Mouse (Mus musculus) intestine, postnatal 0 days (tissue): ENCODE data around the gene Sox3. TPM values are rescaled to one million over a fixed set of nuclear protein-coding genes. Genes with fewer than 3 reads are reported as not detected.
A peak's percentile ranks its signal among the peaks of the same experiment; 100 is the strongest.

Experiments used
- ATAC-seq: fragments of 200-750 bp; cut with Nextera tagmentation; 2 replicates; pipeline ENCODE4 v1.8.0; 2017; ENCODE audit warnings: mild to moderate bottlenecking, moderate TSS enrichment, moderate library complexity
- H3K27ac ChIP-seq: fragments of 300-500 bp; sonication (generic); 2 replicates; pipeline ENCODE4 v1.5.1; 2014; ENCODE audit warnings: mild to moderate bottlenecking, low read depth, low read length, moderate library complexity
- H3K27me3 ChIP-seq: fragments of 300-500 bp; sonication (generic); replicated peaks from 2 replicates; pipeline ENCODE4 v1.6.1; 2014; ENCODE audit warnings: low read length, mixed read lengths; ENCODE audit not compliant: control insufficient read depth, insufficient read depth
- H3K36me3 ChIP-seq: fragments of 300-500 bp; sonication (generic); 2 replicates; pipeline ENCODE4 v1.6.1; 2014; ENCODE audit warnings: mild to moderate bottlenecking, moderate library complexity; ENCODE audit not compliant: control insufficient read depth, insufficient read depth
- H3K4me1 ChIP-seq: fragments of 300-500 bp; sonication (generic); replicated peaks from 2 replicates; pipeline ENCODE4 v1.6.1; 2014; ENCODE audit warnings: antibody characterized with exemption, low read length, mixed read lengths; ENCODE audit not compliant: control insufficient read depth, insufficient read depth
- H3K4me2 ChIP-seq: fragments of 300-500 bp; sonication (generic); replicated peaks from 2 replicates; pipeline ENCODE4 v1.6.1; 2014; ENCODE audit warnings: low read depth, mild to moderate bottlenecking, moderate library complexity
- H3K4me3 ChIP-seq: fragments of 300-500 bp; sonication (generic); 2 replicates; pipeline ENCODE4 v1.5.1; 2014; ENCODE audit warnings: low read depth, low read length
- H3K9ac ChIP-seq: fragments of 300-500 bp; sonication (generic); 2 replicates; pipeline ENCODE4 v1.6.1; 2014; ENCODE audit warnings: mild to moderate bottlenecking, low read depth, low read length
- H3K9me3 ChIP-seq: fragments of 300-500 bp; sonication (generic); 2 replicates; pipeline ENCODE4 v1.6.1; 2016; ENCODE audit warnings: mixed run types; ENCODE audit not compliant: control insufficient read depth
- CTCF ChIP-seq: sonication (generic); IDR thresholded peaks from 2 replicates; pipeline ENCODE4 v1.5.1; 2016; ENCODE audit warnings: low read depth, mild to moderate bottlenecking, control low read depth, antibody characterized with exemption, moderate library complexity
- WGBS: fragments of 180-500 bp; shearing (Covaris S2); extraction: QIAGEN DNeasy Blood & Tissue Kit; methylation state at CpG from one replicate; pipeline ENCODE4 v1.1.7; 2014; 5-methylcytosine and 5-hydroxymethylcytosine counted together
- polyA plus RNA-seq: library from polyadenylated mRNA; unstranded; fragments of >200 nt; fragmentation: Nextera tagmentation; extraction: Ambion mirVana; gene quantifications from 2 replicates; pipeline ENCODE4 v1.2.1, GENCODE M21; 2015

Sox3 gene
- 0.07 and 0.10 TPM in 2 replicates for polyA plus RNA-seq

DNA sequence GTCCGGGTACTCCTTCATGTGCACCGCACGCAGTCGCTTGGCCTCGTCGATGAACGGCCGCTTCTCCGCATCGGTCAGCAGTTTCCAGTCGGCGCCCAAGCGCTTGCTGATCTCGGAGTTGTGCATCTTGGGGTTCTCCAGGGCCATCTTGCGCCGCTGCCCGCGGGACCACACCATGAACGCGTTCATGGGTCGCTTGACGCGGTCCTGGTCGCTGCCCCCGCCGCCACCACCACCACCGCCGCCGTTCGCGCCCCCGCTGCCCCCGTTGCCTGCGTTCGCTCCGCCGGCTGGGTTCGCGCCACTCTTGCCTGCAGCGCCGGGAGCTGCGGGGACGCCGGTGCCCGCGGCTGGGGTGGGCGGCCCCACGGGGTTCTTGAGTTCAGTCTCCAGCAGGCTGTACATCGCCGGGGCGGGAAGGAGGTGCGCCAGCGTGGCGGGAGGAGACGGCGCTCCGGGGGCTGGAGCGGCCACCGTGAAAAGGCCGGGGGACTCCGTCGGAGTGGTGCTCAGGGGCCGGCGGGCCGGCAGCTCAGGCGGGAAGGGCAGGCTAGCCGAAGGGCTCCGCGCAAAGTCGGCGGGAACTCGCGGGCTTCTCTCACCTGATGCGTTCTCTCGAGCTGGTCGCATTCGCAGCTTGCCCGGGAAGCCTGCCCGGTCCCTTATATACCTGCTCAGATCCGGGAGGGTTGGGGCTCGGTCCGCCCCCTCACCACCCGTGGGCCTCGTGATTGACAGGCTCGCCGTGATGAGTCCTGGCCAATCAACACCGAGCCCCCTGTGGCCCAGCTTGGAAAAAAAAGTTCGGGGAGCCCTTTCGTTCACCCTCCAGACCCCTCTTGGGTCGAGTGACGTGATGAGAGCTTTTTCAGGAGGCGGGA lies at the start of gene Sox3:
Sox3 (minus strand) TSS at position 630 of the 881 bp plus-strand sequence.
- peak within 1 kb of the TSS; percentile 40 for H3K4me3 ChIP-seq
- H3K9me3 ChIP-seq: no peaks in the 10 kb centered on the region
- H3K4me1 ChIP-seq: no peaks in the 10 kb centered on the region
- no peaks in the 10 kb centered on the region for H3K36me3 ChIP-seq
- peak within 1 kb of the TSS; percentile 70 for H3K4me2 ChIP-seq
- no peak for ATAC-seq
- 26% methylated on average over 79 of the region's 92 CpGs for WGBS
- TF ChIP-seq CTCF: no peak
- no peak within 1 kb of the TSS for H3K27ac ChIP-seq
- H3K27me3 ChIP-seq: peaks cover 58% of the 10 kb centered on the region
- H3K9ac ChIP-seq: no peak within 1 kb of the TSS

GRCm38 (mm10) chrX:60940225-60940624 lies 47.0 kb upstream of the Sox3 start:
- 89% methylated on average over 3 of the region's 3 CpGs for whole genome bisulfite sequencing
- no peak overlapping the region for H3K9ac ChIP-seq
- no peaks in the 10 kb centered on the region for H3K27me3 ChIP-seq
- TF ChIP-seq CTCF: no peak
- H3K36me3 ChIP-seq: no peaks in the 10 kb centered on the region
- no peak overlapping the region for H3K27ac ChIP-seq
- H3K4me1 ChIP-seq: no peaks in the 10 kb centered on the region
- H3K4me3 ChIP-seq: no peak overlapping the region
- no peak overlapping the region for H3K4me2 ChIP-seq
- no peak for ATAC-seq
- H3K9me3 ChIP-seq: no peaks in the 10 kb centered on the region

GRCm38 (mm10) chrX:60899546-60899945 lies 6.3 kb upstream of the Sox3 start:
- H3K9ac ChIP-seq: no peak overlapping the region
- 43% methylated on average over 4 of the region's 4 CpGs for WGBS
- H3K4me1 ChIP-seq: no peaks in the 10 kb centered on the region
- no peak for TF ChIP-seq CTCF
- no peak overlapping the region for H3K4me2 ChIP-seq
- H3K4me3 ChIP-seq: no peak overlapping the region
- no peak for ATAC-seq
- H3K36me3 ChIP-seq: no peaks in the 10 kb centered on the region
- H3K9me3 ChIP-seq: no peaks in the 10 kb centered on the region
- peaks cover 40% of the 10 kb centered on the region for H3K27me3 ChIP-seq
- no peak overlapping the region for H3K27ac ChIP-seq

GRCm38 (mm10) chrX:60898641-60899040 lies 5.4 kb upstream of the Sox3 start:
- H3K27me3 ChIP-seq: peaks cover 47% of the 10 kb centered on the region

GRCm38 (mm10) chrX:60896296-60896695 lies 3.1 kb upstream of the Sox3 start:
- Histone ChIP-seq H3K36me3 (no peaks in the 10 kb centered on the region), H3K27me3 (peaks cover 64% of the 10 kb centered on the region), H3K4me3 (no peak overlapping the region), H3K9me3 (no peaks in the 10 kb centered on the region), H3K27ac (no peak overlapping the region), H3K9ac (no peak overlapping the region), H3K4me1 (no peaks in the 10 kb centered on the region), H3K4me2 (no peak overlapping the region)
- ATAC-seq: no peak
- no peak for TF ChIP-seq CTCF
- whole genome bisulfite sequencing: 19% methylated on average over 13 of the region's 13 CpGs

More at GRCm38 (mm10) chrX:60898641-60899040, 5.4 kb upstream of the Sox3 start:
- Histone ChIP-seq H3K9me3 (no peaks in the 10 kb centered on the region), H3K27ac (no peak overlapping the region), H3K4me1 (no peaks in the 10 kb centered on the region), H3K4me2 (no peak overlapping the region), H3K36me3 (no peaks in the 10 kb centered on the region), H3K4me3 (no peak overlapping the region), H3K9ac (no peak overlapping the region)
- ATAC-seq: no peak
- no peak for TF ChIP-seq CTCF
- WGBS: 16% methylated on average over 18 of the region's 18 CpGs

GRCm38 (mm10) chrX:60895416-60895815 lies 2.2 kb upstream of the Sox3 start:
- no peaks in the 10 kb centered on the region for H3K4me1 ChIP-seq
- peaks cover 61% of the 10 kb centered on the region for H3K27me3 ChIP-seq
- no peak overlapping the region for H3K4me3 ChIP-seq
- WGBS: 16% methylated on average over 11 of the region's 11 CpGs
- no peaks in the 10 kb centered on the region for H3K36me3 ChIP-seq
- no peak for ATAC-seq
- no peak overlapping the region for H3K4me2 ChIP-seq
- H3K9me3 ChIP-seq: no peaks in the 10 kb centered on the region
- TF ChIP-seq CTCF: no peak
- no peak overlapping the region for H3K9ac ChIP-seq
- no peak overlapping the region for H3K27ac ChIP-seq
